In genomic region chr13:52566188-52566760, GRCm38 (mm10) we compare ENCODE assay signal across 24 mouse cellular contexts. TPM values are rescaled to one million over a fixed set of nuclear protein-coding genes. Genes with fewer than 3 reads are reported as not detected.
DNase-seq lines count a peak whose midpoint lies in the region; ATAC-seq and TF ChIP-seq lines count a peak whose summit lies in the region.
"Had no signal": no experiment of that assay in that cellular context is flagged by ENCODE, and none has a peak within 500 bp of the region (broad histone marks: within the 10 kb centered on the region; RNA-seq: fewer than 3 reads in every experiment).

No protein-coding gene starts in this region.

- H3K4me3 ChIP-seq in CH12.LX (replicated peaks in 1 of 3; ENCODE audit: low read depth in 2 of 3, low read length in 2 of 3, poor library complexity in 1 of 3): no peak overlapping the region
- no peak overlapping the region for H3K4me3 ChIP-seq in hindbrain, embryonic 11.5 days (ENCODE audit: low read depth, low read length)
- H3K4me3 ChIP-seq: embryonic facial prominence, embryonic 15.5 days; gastrocnemius, adult 2 months; heart, embryonic 10.5 days; hindbrain, embryonic 10.5 days; lung, embryonic 15.5 days; midbrain, embryonic 12.5 days had no signal

- WGBS in hindbrain, embryonic 11.5 days: 88% methylated on average over 9 of the region's 9 CpGs

- peaks cover 37 to 96% of the 10 kb centered on the region in 2 experiments for H3K4me1 ChIP-seq in CH12.LX (ENCODE audit: control insufficient read depth in 1 of 2, insufficient read depth in 2 of 2)
- H3K4me1 ChIP-seq in hindbrain, embryonic 11.5 days (replicated peaks; ENCODE audit: control insufficient read depth, insufficient read depth, low read length): peaks cover 2% of the 10 kb centered on the region; the same call in 1 of the 2 replicates
- H3K4me1 ChIP-seq: heart, embryonic 10.5 days had no signal

- H3K9me3 ChIP-seq in CH12.LX (replicated peaks; ENCODE audit: low read length): no peaks in the 10 kb centered on the region
- H3K9me3 ChIP-seq in hindbrain, embryonic 11.5 days (ENCODE audit: control insufficient read depth, low read length): no peaks in the 10 kb centered on the region
- H3K9me3 ChIP-seq: embryonic facial prominence, embryonic 15.5 days; heart, embryonic 10.5 days; hindbrain, embryonic 10.5 days; lung, embryonic 15.5 days; midbrain, embryonic 12.5 days had no signal

- intact Hi-C loops in left cerebral cortex, postnatal 10 days (cut with DNase I): no loop called here

- no peak for TF ChIP-seq POLR2A in CH12.LX (IDR thresholded peaks at IDR 0.05; ENCODE audit: low read depth, low read length)

- H3K9ac ChIP-seq in CH12.LX (ENCODE audit: insufficient read depth, low read depth): no peak overlapping the region
- no peak overlapping the region for H3K9ac ChIP-seq in hindbrain, embryonic 11.5 days (ENCODE audit: low read depth, low read length)
- H3K9ac ChIP-seq: embryonic facial prominence, embryonic 15.5 days; liver, embryonic 14.5 days; lung, embryonic 15.5 days; midbrain, embryonic 12.5 days had no signal

- peaks cover 0 to 17% of the 10 kb centered on the region in 2 experiments for H3K36me3 ChIP-seq in CH12.LX (replicated peaks in 1 of 2; ENCODE audit: control insufficient read depth in 1 of 2, insufficient read depth in 1 of 2, low read length in 1 of 2)
- H3K36me3 ChIP-seq in hindbrain, embryonic 11.5 days (ENCODE audit: control insufficient read depth, insufficient read depth, low read length): no peaks in the 10 kb centered on the region
- H3K36me3 ChIP-seq: embryonic facial prominence, embryonic 15.5 days; heart, embryonic 10.5 days; hindbrain, embryonic 10.5 days; lung, embryonic 15.5 days; midbrain, embryonic 12.5 days had no signal

- no peak for TF ChIP-seq CTCF in CH12.LX (conservative IDR thresholded peaks at IDR 0.05 in 1 of 2, IDR thresholded peaks at IDR 0.05 in 1 of 2; ENCODE audit: low read depth in 2 of 2, low read length in 2 of 2)

- in situ Hi-C loops in CH12.LX (cut with MboI; ENCODE audit: low pct_ligation_motif_present, low pct_unique_long_range_greater_than_20kb, low sequenced_read_pairs): loop anchor here (25.0 kb wide), 1 partner anchor 729 kb away; the partner anchor contains the start of gene Gadd45g

- H3K27ac ChIP-seq in CH12.LX (ENCODE audit: insufficient read depth, low read depth): peak overlapping the region; percentile 67
- no peak overlapping the region for H3K27ac ChIP-seq in hindbrain, embryonic 11.5 days (ENCODE audit: low read depth, low read length)
- H3K27ac ChIP-seq: embryonic facial prominence, embryonic 15.5 days; gastrocnemius, adult 2 months; heart, embryonic 10.5 days; hindbrain, embryonic 10.5 days; hindbrain, postnatal 0 days; liver, embryonic 14.5 days; lung, embryonic 15.5 days; midbrain, embryonic 12.5 days; stomach, postnatal 0 days had no signal

- no peaks in the 10 kb centered on the region for H3K79me2 ChIP-seq in CH12.LX (replicated peaks; ENCODE audit: control insufficient read depth, extremely low read depth, insufficient read depth, poor library complexity, severe bottlenecking)

- TF ChIP-seq RAD21 in CH12.LX (IDR thresholded peaks at IDR 0.05; ENCODE audit: low read depth, low read length): no peak

- H3K27me3 ChIP-seq in CH12.LX (replicated peaks): no peaks in the 10 kb centered on the region
- H3K27me3 ChIP-seq in hindbrain, embryonic 11.5 days (ENCODE audit: control insufficient read depth, insufficient read depth, low read length): no peaks in the 10 kb centered on the region
- H3K27me3 ChIP-seq: lung, embryonic 15.5 days had no signal

- dilution Hi-C loops in CH12.LX (cut with MboI; ENCODE audit: extremely low pct_ligation_motif_present, extremely low pct_unique_long_range_greater_than_20kb, low sequenced_read_pairs): no loop called here

- DNase-seq in spleen, postnatal 36 days (ENCODE audit: low spot score in 2 of 2): peak; percentile 74 to 78
- DNase-seq in spleen, postnatal 4 days (ENCODE audit: low spot score in 2 of 2): no peak
- no peak for DNase-seq in CH12.LX (ENCODE audit: extremely low read depth)
- DNase-seq in thymus, postnatal 25 days: peak; percentile 31
- DNase-seq in left cerebral cortex, postnatal 10 days (ENCODE audit: extremely low spot score in 1 of 2, low spot score in 2 of 2): no peak
- DNase-seq in hindbrain, embryonic 11.5 days (ENCODE audit: low spot score): no peak
- DNase-seq: adrenal gland, adult 8-10 months; cerebellum, adult 2 months; cerebellum, postnatal 25 days; gastrocnemius, adult 2 months; kidney, postnatal 36 days; lung, postnatal 4 days had no signal

- no peak; the same call in 1 of the 2 replicates for TF ChIP-seq EP300 in CH12.LX (IDR thresholded peaks at IDR 0.05; ENCODE audit: low read length)

- peak; percentile 63 for ATAC-seq in megakaryocyte, adult 5-6 weeks (ENCODE audit: poor library complexity, severe bottlenecking)
- no peak for ATAC-seq in hindbrain, embryonic 11.5 days (ENCODE audit: low FRiP score)
- ATAC-seq: activated CD4-positive, CD25-positive, alpha-beta regulatory T cell, adult 4 months; forebrain, embryonic 14.5 days; intestine, embryonic 16.5 days had no signal

- H3K4me2 ChIP-seq in CH12.LX (ENCODE audit: insufficient read depth, low read depth, poor library complexity, severe bottlenecking): peak overlapping the region; percentile 30; the same call in 1 of the 2 replicates
- H3K4me2 ChIP-seq in hindbrain, embryonic 11.5 days (replicated peaks; ENCODE audit: low read depth, low read length): no peak overlapping the region
- H3K4me2 ChIP-seq: embryonic facial prominence, embryonic 15.5 days; lung, embryonic 15.5 days; midbrain, embryonic 12.5 days had no signal

TF ChIP-seq in CH12.LX, 34 proteins besides CTCF, POLR2A, EP300 and RAD21:
- TF ChIP-seq ETS1 (conservative IDR thresholded peaks at IDR 0.05; ENCODE audit: low read depth, low read length) (0 out of 2 replicates have a peak, but pooled peaks have one; percentile 35), ZNF384 (IDR thresholded peaks at IDR 0.05; ENCODE audit: low read depth, low read length) (no peak), BHLHE40 (IDR thresholded peaks at IDR 0.05; ENCODE audit: low read depth, low read length) (peak; percentile 64; the same call in 1 of the 2 replicates), NRF1 (IDR thresholded peaks at IDR 0.05; ENCODE audit: low read depth, low read length) (no peak), MEF2A (IDR thresholded peaks at IDR 0.05; ENCODE audit: borderline replicate concordance, low read depth, low read length) (0 out of 2 replicates have a peak, but pooled peaks have one; percentile 15), ZC3H11A (IDR thresholded peaks at IDR 0.05; ENCODE audit: low read depth, low read length) (no peak), USF2 (conservative IDR thresholded peaks at IDR 0.05; ENCODE audit: low read depth, low read length) (no peak), CHD2 (IDR thresholded peaks at IDR 0.05; ENCODE audit: low read length) (no peak), TCF12 (IDR thresholded peaks at IDR 0.05; ENCODE audit: low read depth, low read length) (peak; percentile 21; the same call in 1 of the 2 replicates), SMC3 (IDR thresholded peaks at IDR 0.05; ENCODE audit: low read depth, low read length) (no peak; the same call in 1 of the 2 replicates), MYC (IDR thresholded peaks at IDR 0.05; ENCODE audit: low read depth, low read length) (0 out of 2 replicates have a peak, but pooled peaks have one; percentile 46), TBP (conservative IDR thresholded peaks at IDR 0.05; ENCODE audit: low read depth, low read length) (no peak), IRF4 (IDR thresholded peaks at IDR 0.05; ENCODE audit: low read depth, low read length) (no peak; the same call in 1 of the 2 replicates), SIN3A (IDR thresholded peaks at IDR 0.05; ENCODE audit: low read length) (no peak), RCOR1 (conservative IDR thresholded peaks at IDR 0.05; ENCODE audit: low read depth, low read length) (no peak), USF1 (IDR thresholded peaks at IDR 0.05; ENCODE audit: low read depth, low read length) (no peak), MAZ (IDR thresholded peaks at IDR 0.05; ENCODE audit: low read depth, low read length) (no peak), POLR2AphosphoS2 (IDR thresholded peaks at IDR 0.05; ENCODE audit: low read depth, low read length) (no peak), KAT2A (IDR thresholded peaks at IDR 0.05; ENCODE audit: insufficient replicate concordance, low read length) (no peak), MXI1 (IDR thresholded peaks at IDR 0.05; ENCODE audit: low read depth, low read length) (no peak), MAX (IDR thresholded peaks at IDR 0.05; ENCODE audit: low read length) (peak; percentile 34; the same call in 1 of the 2 replicates), GABPA (IDR thresholded peaks at IDR 0.05; ENCODE audit: insufficient replicate concordance, low read depth, low read length) (no peak)

RNA-seq across cellular contexts. Expression of gene Syk, which starts 16.7 kb away (rescaled TPM):
- total RNA-seq in CH12.LX (2012; rRNA removed) (151 and 163 TPM in 2 replicates), CH12.LX (2014; rRNA removed) (108 and 117 TPM in 2 replicates)
- polyA plus RNA-seq in CH12.LX (2012; ENCODE audit: insufficient read length, low read depth): 171 and 185 TPM in 2 replicates
- total RNA-seq in megakaryocyte, adult 5-6 weeks (2015): 87.8 and 90.2 TPM in 2 replicates
- total RNA-seq in megakaryocyte, adult 5-6 weeks (2017): 157 and 178 TPM in 2 replicates
- total RNA-seq in left cerebral cortex, postnatal 10 days (2021): 1 to 10 TPM; 4.8 to 4.9 TPM
- 4.0 and 4.4 TPM in 2 replicates for polyA plus RNA-seq in hindbrain, embryonic 11.5 days (2014; fragmentation: Nextera tagmentation; extraction: Ambion mirVana)

RNA-seq across cellular contexts. Expression of gene Diras2, which starts 35.2 kb away (rescaled TPM):
- total RNA-seq in CH12.LX (2012; rRNA removed) (6.5 and 8.5 TPM in 2 replicates), CH12.LX (2014; rRNA removed) (2.8 and 3.0 TPM in 2 replicates)
- polyA plus RNA-seq in CH12.LX (2012; ENCODE audit: insufficient read length, low read depth): 3.6 and 3.9 TPM in 2 replicates
- total RNA-seq in megakaryocyte, adult 5-6 weeks (2015): 0.30 and 0.54 TPM in 2 replicates
- total RNA-seq in megakaryocyte, adult 5-6 weeks (2017): 0.04 TPM in 1 of 2 replicates, not detected in the other
- 100 to 1,000 TPM; 157 to 173 TPM for total RNA-seq in left cerebral cortex, postnatal 10 days (2021)
- 0.24 and 0.40 TPM in 2 replicates for polyA plus RNA-seq in hindbrain, embryonic 11.5 days (2014; fragmentation: Nextera tagmentation; extraction: Ambion mirVana)
- polyA plus RNA-seq: activated CD4-positive, CD25-positive, alpha-beta regulatory T cell, adult 4 months had no signal

Comparison
In these comparisons a context has a peak if more than half of its experiments do, and no peak if none do; other contexts are left out.
1. DNase-seq: peak in spleen, postnatal 36 days (2 of 2) and thymus, postnatal 25 days (single experiment); none in spleen, postnatal 4 days (0 of 2), CH12.LX (single experiment), left cerebral cortex, postnatal 10 days (0 of 2) and hindbrain, embryonic 11.5 days (single experiment).
2. RNA of gene Syk, which starts 16.7 kb away (total RNA-seq): 108 to 163 TPM in CH12.LX and 87.8 to 178 TPM in megakaryocyte, adult 5-6 weeks; 4.8 to 4.9 TPM in left cerebral cortex, postnatal 10 days; every median in the first group is over 10 times any median in the second.
3. RNA of gene Diras2, which starts 35.2 kb away (total RNA-seq): 157 to 173 TPM in left cerebral cortex, postnatal 10 days; 2.8 to 8.5 TPM in CH12.LX and 0.04 to 0.54 TPM in megakaryocyte, adult 5-6 weeks; every median in the first group is over 10 times any median in the second.